Mouse (Mus musculus): ENCODE measurements around the gene Colgalt1. TPM values are rescaled to one million over a fixed set of nuclear protein-coding genes. Genes with fewer than 3 reads are reported as not detected.

Colgalt1 gene
- polyA plus RNA-seq, 1 experiment from 2014 or later: 45.4 TPM

- no peak overlapping the region for H3K27ac ChIP-seq (ENCODE audit: low read depth, low read length)
- H3K4me3 ChIP-seq (ENCODE audit: low read depth, low read length): peak overlapping the region; percentile 63
- H3K4me1 ChIP-seq (replicated peaks; ENCODE audit: control insufficient read depth, insufficient read depth, low read length): peaks cover 31% of the 10 kb centered on the region
- DNase-seq (ENCODE audit: low spot score) (no peak), ATAC-seq (replicated peaks; ENCODE audit: low FRiP score) (no peak)
- H3K9me3 ChIP-seq (ENCODE audit: control insufficient read depth, low read length): no peaks in the 10 kb centered on the region
- H3K27me3 ChIP-seq (replicated peaks; ENCODE audit: control insufficient read depth, insufficient read depth, low read length): peaks cover 30% of the 10 kb centered on the region
- H3K9ac ChIP-seq (ENCODE audit: low read depth, low read length): peak overlapping the region; percentile 15; the same call in 1 of the 2 replicates
- 66% methylated on average over 6 of the region's 6 CpGs for WGBS
- H3K4me2 ChIP-seq: peak overlapping the region; percentile 99
- no peaks in the 10 kb centered on the region for H3K36me3 ChIP-seq (ENCODE audit: control insufficient read depth, insufficient read depth, low read length)
These were observed 61.5 kb downstream of the Colgalt1 start for GRCm38 (mm10) chr8:71672168-71672735.

- DNase-seq (ENCODE audit: low spot score) (no peak), ATAC-seq (replicated peaks; ENCODE audit: low FRiP score) (no peak)
- peaks cover 17% of the 10 kb centered on the region for H3K4me1 ChIP-seq (replicated peaks; ENCODE audit: control insufficient read depth, insufficient read depth, low read length)
- H3K4me3 ChIP-seq (ENCODE audit: low read depth, low read length): no peak overlapping the region
- H3K4me2 ChIP-seq: no peak overlapping the region
- no peaks in the 10 kb centered on the region for H3K9me3 ChIP-seq (ENCODE audit: control insufficient read depth, low read length)
- H3K27me3 ChIP-seq (replicated peaks; ENCODE audit: control insufficient read depth, insufficient read depth, low read length): peaks cover 31% of the 10 kb centered on the region
- no peak overlapping the region for H3K27ac ChIP-seq (ENCODE audit: low read depth, low read length)
- no peaks in the 10 kb centered on the region for H3K36me3 ChIP-seq (ENCODE audit: control insufficient read depth, insufficient read depth, low read length)
- WGBS: 71% methylated on average over 2 of the region's 2 CpGs
- no peak overlapping the region for H3K9ac ChIP-seq (ENCODE audit: low read depth, low read length)
These were observed 63.3 kb downstream of the Colgalt1 start for GRCm38 (mm10) chr8:71674071-71674470.

Small RNA genes within 50 kb of the gene (microRNA-seq; reads per million reads assigned to microRNA genes)
- not detected for gene Mir6769b (ENCODE audit: borderline number of aligned reads)

Other genes starting within 250 kb of the Colgalt1 start
- gene Use1, start 244.2 kb upstream of the Colgalt1 start, polyA plus RNA-seq (2014; fragmentation: Nextera tagmentation; extraction: Ambion mirVana): 86.9 and 97.8 TPM in 2 replicates
- 5.8 and 6.9 TPM in 2 replicates for gene Ocel1, start 239.7 kb upstream of the Colgalt1 start, polyA plus RNA-seq (2014; fragmentation: Nextera tagmentation; extraction: Ambion mirVana)
- gene Nr2f6, start 229.0 kb upstream of the Colgalt1 start, polyA plus RNA-seq (2014; fragmentation: Nextera tagmentation; extraction: Ambion mirVana): 43.7 and 44.6 TPM in 2 replicates
- gene Ushbp1, start 215.2 kb upstream of the Colgalt1 start, polyA plus RNA-seq (2014; fragmentation: Nextera tagmentation; extraction: Ambion mirVana): 6.6 and 6.7 TPM in 2 replicates
- 102 and 111 TPM in 2 replicates for gene Babam1, start 214.1 kb upstream of the Colgalt1 start, polyA plus RNA-seq (2014; fragmentation: Nextera tagmentation; extraction: Ambion mirVana)
- 43.9 and 52.9 TPM in 2 replicates for gene Ankle1, start 205.0 kb upstream of the Colgalt1 start, polyA plus RNA-seq (2014; fragmentation: Nextera tagmentation; extraction: Ambion mirVana)
- gene Abhd8, start 147.3 kb upstream of the Colgalt1 start, polyA plus RNA-seq (2014; fragmentation: Nextera tagmentation; extraction: Ambion mirVana): 20.6 and 21.4 TPM in 2 replicates
- gene Mrpl34, start 146.0 kb upstream of the Colgalt1 start, polyA plus RNA-seq (2014; fragmentation: Nextera tagmentation; extraction: Ambion mirVana): 215 and 229 TPM in 2 replicates
- 94.1 and 98.2 TPM in 2 replicates for gene Dda1, start 141.8 kb upstream of the Colgalt1 start, polyA plus RNA-seq (2014; fragmentation: Nextera tagmentation; extraction: Ambion mirVana)
- 0.60 and 0.96 TPM in 2 replicates for gene Ano8, start 125.0 kb upstream of the Colgalt1 start, polyA plus RNA-seq (2014; fragmentation: Nextera tagmentation; extraction: Ambion mirVana)
- gene Gtpbp3, start 122.9 kb upstream of the Colgalt1 start, polyA plus RNA-seq (2014; fragmentation: Nextera tagmentation; extraction: Ambion mirVana): 9.5 and 10.4 TPM in 2 replicates
- gene Plvap, start 99.2 kb upstream of the Colgalt1 start, polyA plus RNA-seq (2014; fragmentation: Nextera tagmentation; extraction: Ambion mirVana): 56.0 and 57.3 TPM in 2 replicates
- gene Ccdc194, start 85.3 kb upstream of the Colgalt1 start, polyA plus RNA-seq (2014; fragmentation: Nextera tagmentation; extraction: Ambion mirVana): 0.16 and 0.44 TPM in 2 replicates
- gene Bst2, start 73.5 kb upstream of the Colgalt1 start, polyA plus RNA-seq (2014; fragmentation: Nextera tagmentation; extraction: Ambion mirVana): 21.9 and 24.0 TPM in 2 replicates
- 68.1 and 71.0 TPM in 2 replicates for gene Mvb12a, start 68.1 kb upstream of the Colgalt1 start, polyA plus RNA-seq (2014; fragmentation: Nextera tagmentation; extraction: Ambion mirVana)
- 0.53 and 1.1 TPM in 2 replicates for gene Tmem221, start 52.1 kb upstream of the Colgalt1 start, polyA plus RNA-seq (2014; fragmentation: Nextera tagmentation; extraction: Ambion mirVana)
- gene Nxnl1, start 44.4 kb upstream of the Colgalt1 start, polyA plus RNA-seq (2014; fragmentation: Nextera tagmentation; extraction: Ambion mirVana): 0.23 and 0.30 TPM in 2 replicates
- gene Slc27a1, start 42.1 kb upstream of the Colgalt1 start, polyA plus RNA-seq (2014; fragmentation: Nextera tagmentation; extraction: Ambion mirVana): 6.2 and 7.0 TPM in 2 replicates
- 200 TPM in 2 replicates for gene Pgls, start 18.8 kb upstream of the Colgalt1 start, polyA plus RNA-seq (2014; fragmentation: Nextera tagmentation; extraction: Ambion mirVana)
- 0.88 and 3.8 TPM in 2 replicates for gene Fam129c, start 13.3 kb upstream of the Colgalt1 start, polyA plus RNA-seq (2014; fragmentation: Nextera tagmentation; extraction: Ambion mirVana)
- 0.41 and 0.45 TPM in 2 replicates for gene Unc13a, start 60.8 kb downstream of the Colgalt1 start, polyA plus RNA-seq (2014; fragmentation: Nextera tagmentation; extraction: Ambion mirVana)
- gene Jak3, start 65.3 kb downstream of the Colgalt1 start, polyA plus RNA-seq (2014; fragmentation: Nextera tagmentation; extraction: Ambion mirVana): 10.1 and 11.0 TPM in 2 replicates
- 1.3 and 2.0 TPM in 2 replicates for gene Insl3, start 78.2 kb downstream of the Colgalt1 start, polyA plus RNA-seq (2014; fragmentation: Nextera tagmentation; extraction: Ambion mirVana)
- gene B3gnt3, start 90.8 kb downstream of the Colgalt1 start, polyA plus RNA-seq (2014; fragmentation: Nextera tagmentation; extraction: Ambion mirVana): 2.1 and 2.9 TPM in 2 replicates
- gene Fcho1, start 114.7 kb downstream of the Colgalt1 start, polyA plus RNA-seq (2014; fragmentation: Nextera tagmentation; extraction: Ambion mirVana): 20.8 and 21.1 TPM in 2 replicates

Measured in liver, embryonic 11.5 days (tissue).